Mouse (Mus musculus): Measurements from ENCODE around the gene Flvcr1. TPM values are rescaled to one million over a fixed set of nuclear protein-coding genes. Genes with fewer than 3 reads are reported as not detected.
"Not testable (repeated sequence)": the region's sequence is repeated elsewhere in the genome, so short reads cannot be mapped to it uniquely, and the experiment has no call there.

The Flvcr1 gene
- polyA plus RNA-seq, 1 experiment: 15.6 TPM

DNA sequence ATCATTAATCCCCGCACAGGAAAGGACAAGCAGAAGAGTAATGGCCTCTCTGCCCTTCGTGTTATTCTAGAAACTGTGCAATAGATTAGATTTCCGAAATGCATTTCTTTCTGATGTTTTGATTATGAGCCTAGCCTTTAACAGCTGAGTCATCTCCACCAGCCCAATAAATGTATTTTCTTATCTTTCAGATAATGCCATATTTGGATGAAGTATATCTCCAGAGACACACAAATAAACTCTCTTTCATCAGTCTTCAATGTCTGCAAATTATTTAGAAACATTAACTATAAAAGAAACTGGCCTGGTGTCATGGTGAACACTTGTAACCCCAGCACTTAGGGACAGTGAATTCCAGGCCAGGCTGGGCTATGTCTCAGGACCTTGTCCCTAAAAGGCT lies 16.7 kb upstream of the Flvcr1 start:
- no peak for DNase-seq (ENCODE audit: low read depth in 1 of 2, low spot score in 2 of 2)
- no peaks in the 10 kb centered on the region for H3K27me3 ChIP-seq (ENCODE audit: control insufficient read depth, insufficient read depth, low read length)
- no peaks in the 10 kb centered on the region for H3K36me3 ChIP-seq (ENCODE audit: control insufficient read depth, insufficient read depth, low read length)
- H3K27ac ChIP-seq (ENCODE audit: insufficient read depth, low read length): no peak overlapping the region
- H3K4me3 ChIP-seq (ENCODE audit: extremely low read depth, insufficient read depth, insufficient read length): no peak overlapping the region
- no peak for TF ChIP-seq CTCF (IDR thresholded peaks at IDR 0.05; ENCODE audit: extremely low read depth, insufficient read depth, insufficient read length, insufficient replicate concordance)
- 81% methylated on average over 3 of the region's 3 CpGs for WGBS
- H3K4me1 ChIP-seq (ENCODE audit: control insufficient read depth, insufficient read depth, insufficient read length): no peaks in the 10 kb centered on the region

DNA sequence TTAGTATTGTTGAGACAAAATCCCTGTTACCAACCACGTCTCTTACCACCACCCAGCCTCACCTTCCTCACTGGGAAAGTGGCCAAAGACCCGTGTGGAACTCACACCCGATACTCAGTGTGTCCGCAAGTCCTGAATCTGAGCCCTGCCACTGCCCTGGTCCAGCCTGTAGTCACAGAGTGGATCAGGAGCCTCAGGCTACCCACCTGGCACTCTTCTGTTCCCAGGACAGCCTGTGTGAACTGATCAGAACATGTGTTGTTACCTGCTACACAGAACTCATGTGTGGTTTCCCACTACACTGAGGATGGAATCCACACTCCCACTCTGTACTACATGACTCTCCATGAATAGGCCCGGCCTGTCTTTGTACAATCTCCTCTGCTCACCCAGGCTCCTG lies 16.1 kb upstream of the Flvcr1 start:
- no peak overlapping the region for H3K4me3 ChIP-seq (ENCODE audit: extremely low read depth, insufficient read depth, insufficient read length)
- no peak for DNase-seq (ENCODE audit: low read depth in 1 of 2, low spot score in 2 of 2)
- TF ChIP-seq POLR2A (IDR thresholded peaks at IDR 0.05; ENCODE audit: low read depth, low read length) (no peak), CTCF (IDR thresholded peaks at IDR 0.05; ENCODE audit: extremely low read depth, insufficient read depth, insufficient read length, insufficient replicate concordance) (no peak)
- 88% methylated on average over 5 of the region's 5 CpGs for WGBS
- no peaks in the 10 kb centered on the region for H3K27me3 ChIP-seq (ENCODE audit: control insufficient read depth, insufficient read depth, low read length)
- H3K27ac ChIP-seq (ENCODE audit: insufficient read depth, low read length): no peak overlapping the region
- H3K36me3 ChIP-seq (ENCODE audit: control insufficient read depth, insufficient read depth, low read length): no peaks in the 10 kb centered on the region
- no peaks in the 10 kb centered on the region for H3K4me1 ChIP-seq (ENCODE audit: control insufficient read depth, insufficient read depth, insufficient read length)

DNA sequence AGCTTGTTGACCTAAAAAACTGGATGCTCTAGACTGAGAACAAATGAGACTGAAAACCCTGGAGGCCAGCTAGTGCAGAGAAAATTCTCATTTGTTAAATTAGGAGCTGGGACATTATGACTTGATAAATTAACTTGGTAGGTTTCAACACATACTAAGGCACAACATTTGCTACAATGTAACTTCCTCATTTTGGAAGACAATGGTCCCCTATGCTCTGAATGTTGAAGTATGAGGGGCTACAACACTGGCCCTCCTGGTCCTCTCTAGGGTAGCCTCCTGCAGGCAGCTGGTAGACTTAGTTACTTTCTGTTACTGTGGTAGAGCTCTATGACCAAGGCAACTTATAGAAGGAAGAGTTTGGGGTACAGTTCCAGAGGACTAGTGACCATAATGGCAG lies 15.4 kb upstream of the Flvcr1 start:
- no peak for DNase-seq (ENCODE audit: low read depth in 1 of 2, low spot score in 2 of 2)
- Histone ChIP-seq H3K36me3 (ENCODE audit: control insufficient read depth, insufficient read depth, low read length) (no peaks in the 10 kb centered on the region), H3K4me3 (ENCODE audit: extremely low read depth, insufficient read depth, insufficient read length) (no peak overlapping the region), H3K4me1 (ENCODE audit: control insufficient read depth, insufficient read depth, insufficient read length) (no peaks in the 10 kb centered on the region), H3K27me3 (ENCODE audit: control insufficient read depth, insufficient read depth, low read length) (no peaks in the 10 kb centered on the region), H3K27ac (ENCODE audit: insufficient read depth, low read length) (no peak overlapping the region)
- TF ChIP-seq CTCF (IDR thresholded peaks at IDR 0.05; ENCODE audit: extremely low read depth, insufficient read depth, insufficient read length, insufficient replicate concordance): no peak
- no peak for TF ChIP-seq POLR2A (IDR thresholded peaks at IDR 0.05; ENCODE audit: low read depth, low read length)

DNA sequence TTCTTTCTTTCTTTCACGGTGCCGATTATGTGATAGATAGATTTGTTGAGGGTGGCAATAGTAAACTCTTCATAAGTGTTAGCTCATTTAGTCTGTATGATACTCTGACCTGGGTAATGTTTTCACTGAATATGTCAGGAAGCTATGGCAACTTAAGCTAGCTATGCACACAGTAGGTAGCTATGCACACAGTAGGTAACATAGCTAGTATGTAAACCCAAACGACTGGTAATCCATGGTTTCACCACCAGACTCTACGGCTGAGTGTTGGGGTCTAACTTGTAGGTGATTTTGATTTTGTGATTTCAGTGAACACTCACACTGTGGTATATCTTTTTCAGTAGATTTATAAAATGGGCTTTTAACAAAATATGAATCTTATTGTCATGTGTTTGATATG lies 12.0 kb upstream of the Flvcr1 start:
- H3K27ac ChIP-seq (ENCODE audit: insufficient read depth, low read length): no peak overlapping the region
- H3K27me3 ChIP-seq (ENCODE audit: control insufficient read depth, insufficient read depth, low read length): no peaks in the 10 kb centered on the region
- DNase-seq (ENCODE audit: low read depth in 1 of 2, low spot score in 2 of 2): no peak
- WGBS: 88% methylated on average over 4 of the region's 4 CpGs
- H3K4me3 ChIP-seq (ENCODE audit: extremely low read depth, insufficient read depth, insufficient read length): no peak overlapping the region
- TF ChIP-seq CTCF (IDR thresholded peaks at IDR 0.05; ENCODE audit: extremely low read depth, insufficient read depth, insufficient read length, insufficient replicate concordance): no peak
- TF ChIP-seq POLR2A (IDR thresholded peaks at IDR 0.05; ENCODE audit: low read depth, low read length): no peak
- no peaks in the 10 kb centered on the region for H3K36me3 ChIP-seq (ENCODE audit: control insufficient read depth, insufficient read depth, low read length)
- no peaks in the 10 kb centered on the region for H3K4me1 ChIP-seq (ENCODE audit: control insufficient read depth, insufficient read depth, insufficient read length)

DNA sequence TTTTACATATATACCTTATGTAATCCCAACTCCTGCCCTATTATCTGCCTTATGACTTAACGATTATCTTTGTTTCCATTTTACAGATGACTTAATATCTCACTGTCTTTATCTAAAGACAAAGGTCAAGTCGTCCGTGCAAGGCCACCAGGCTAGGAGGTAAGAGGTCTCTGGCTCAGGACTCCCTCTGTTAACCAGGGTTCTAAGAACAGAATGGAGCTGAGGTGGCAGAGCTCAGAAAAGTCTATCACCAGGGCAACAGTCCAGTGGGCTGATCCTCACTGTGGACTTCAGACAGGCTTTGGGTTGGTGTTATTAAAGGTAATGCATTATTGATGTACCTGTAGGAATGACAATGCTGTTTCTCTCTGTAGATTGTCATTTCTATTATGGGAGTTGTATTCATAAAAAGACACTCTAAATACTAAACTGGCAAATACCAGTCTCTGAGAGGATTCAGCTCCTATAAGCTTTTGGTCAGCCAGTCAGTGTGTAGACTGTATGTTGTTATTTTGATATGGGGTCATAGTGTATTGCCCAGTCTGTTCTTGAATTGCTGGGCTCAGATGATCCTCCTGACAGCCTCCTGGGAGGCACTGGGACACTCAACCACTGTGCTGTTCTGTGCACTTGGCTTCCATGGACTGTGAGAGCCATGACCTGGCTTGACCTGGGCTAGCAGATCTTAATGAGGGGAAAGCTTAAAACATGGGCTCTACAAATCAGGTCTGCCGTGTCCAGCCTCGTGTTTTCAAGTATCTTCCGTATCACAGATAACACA lies 10.8 kb upstream of the Flvcr1 start, which contains the start of gene Spata45:
Gene Spata45 (plus strand): TSS at position 86 of the 781 bp plus-strand sequence.
- no peak for DNase-seq (ENCODE audit: low read depth in 1 of 2, low spot score in 2 of 2)
- no peak within 1 kb of the TSS for H3K27ac ChIP-seq (ENCODE audit: insufficient read depth, low read length)
- WGBS: 85% methylated on average over 6 of the region's 6 CpGs

DNA sequence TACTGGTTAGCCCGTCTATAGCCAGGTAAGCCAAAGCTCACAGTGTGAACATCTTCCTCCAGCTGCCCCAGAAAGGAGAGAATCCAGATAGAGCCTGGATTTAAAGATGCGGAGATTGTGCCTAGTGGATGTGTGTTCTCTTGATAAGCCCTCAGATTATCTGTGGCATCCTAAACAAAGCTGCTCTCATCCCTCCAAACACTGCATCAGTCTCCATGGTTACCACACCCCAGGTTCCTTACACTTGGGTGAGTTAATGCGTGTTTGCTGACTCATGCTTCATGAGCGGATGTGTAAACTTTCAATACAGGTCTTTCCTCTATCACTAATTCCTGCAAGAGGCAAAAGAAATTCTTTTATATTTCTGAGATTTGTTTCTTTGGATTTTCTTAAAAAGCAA lies 9.7 kb upstream of the Flvcr1 start:
- WGBS: 49% methylated on average over 4 of the region's 4 CpGs
- DNase-seq (ENCODE audit: low read depth in 1 of 2, low spot score in 2 of 2): no peak
- TF ChIP-seq POLR2A (IDR thresholded peaks at IDR 0.05; ENCODE audit: low read depth, low read length): no peak
- no peak for TF ChIP-seq CTCF (IDR thresholded peaks at IDR 0.05; ENCODE audit: extremely low read depth, insufficient read depth, insufficient read length, insufficient replicate concordance)
- Histone ChIP-seq H3K27me3 (ENCODE audit: control insufficient read depth, insufficient read depth, low read length) (no peaks in the 10 kb centered on the region), H3K4me1 (ENCODE audit: control insufficient read depth, insufficient read depth, insufficient read length) (no peaks in the 10 kb centered on the region), H3K4me3 (ENCODE audit: extremely low read depth, insufficient read depth, insufficient read length) (no peak overlapping the region), H3K27ac (ENCODE audit: insufficient read depth, low read length) (no peak overlapping the region), H3K36me3 (ENCODE audit: control insufficient read depth, insufficient read depth, low read length) (no peaks in the 10 kb centered on the region)

More for the DNA sequence above, 10.8 kb upstream of the Flvcr1 start, which contains the start of gene Spata45:
- no peaks in the 10 kb centered on the region for H3K4me1 ChIP-seq (ENCODE audit: control insufficient read depth, insufficient read depth, insufficient read length)
- no peak within 1 kb of the TSS for H3K4me3 ChIP-seq (ENCODE audit: extremely low read depth, insufficient read depth, insufficient read length)
- H3K36me3 ChIP-seq (ENCODE audit: control insufficient read depth, insufficient read depth, low read length): no peaks in the 10 kb centered on the region
- no peaks in the 10 kb centered on the region for H3K27me3 ChIP-seq (ENCODE audit: control insufficient read depth, insufficient read depth, low read length)
- no peak for TF ChIP-seq CTCF (IDR thresholded peaks at IDR 0.05; ENCODE audit: extremely low read depth, insufficient read depth, insufficient read length, insufficient replicate concordance)
- no peak for TF ChIP-seq POLR2A (IDR thresholded peaks at IDR 0.05; ENCODE audit: low read depth, low read length)

DNA sequence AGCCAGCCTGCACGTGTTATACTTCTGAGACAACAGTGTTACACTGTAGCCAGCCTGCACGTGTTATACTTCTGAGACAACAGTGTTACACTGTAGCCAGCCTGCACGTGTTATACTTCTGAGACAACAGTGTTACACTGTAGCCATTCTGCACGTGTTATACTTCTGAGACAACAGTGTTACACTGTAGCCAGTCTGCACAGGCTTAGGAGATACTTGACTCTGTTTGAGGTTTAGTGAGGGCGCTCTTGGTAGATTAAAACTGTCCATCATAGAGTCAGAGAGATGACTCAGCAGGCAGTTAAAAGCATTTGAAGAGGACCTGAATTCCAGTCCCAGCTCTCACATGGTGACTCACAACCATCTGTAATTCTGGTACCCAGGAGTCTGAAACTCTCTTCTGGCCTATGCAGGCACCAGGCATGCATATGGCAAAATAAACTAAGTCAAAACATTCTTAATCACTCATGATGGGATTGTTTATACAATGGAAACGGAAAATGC lies 5.0 kb upstream of the Flvcr1 start:
- DNase-seq (ENCODE audit: low read depth in 1 of 2, low spot score in 2 of 2); H3K36me3 ChIP-seq (ENCODE audit: control insufficient read depth, insufficient read depth, low read length); H3K27ac ChIP-seq (ENCODE audit: insufficient read depth, low read length); H3K4me3 ChIP-seq (ENCODE audit: extremely low read depth, insufficient read depth, insufficient read length); H3K4me1 ChIP-seq (ENCODE audit: control insufficient read depth, insufficient read depth, insufficient read length); H3K27me3 ChIP-seq (ENCODE audit: control insufficient read depth, insufficient read depth, low read length): not testable (repeated sequence)
- 74% methylated on average over 6 of the region's 6 CpGs for WGBS
